Mouse (Mus musculus): ENCODE data around the gene Esyt1. TPM values are rescaled to one million over a fixed set of nuclear protein-coding genes. Genes with fewer than 3 reads are reported as not detected.
"Not testable (repeated sequence)": the region's sequence is repeated elsewhere in the genome, so short reads cannot be mapped to it uniquely, and the experiment has no call there.

Esyt1 gene
- polyA plus RNA-seq, 1 experiment from 2014 or later: 26.6 TPM

DNA sequence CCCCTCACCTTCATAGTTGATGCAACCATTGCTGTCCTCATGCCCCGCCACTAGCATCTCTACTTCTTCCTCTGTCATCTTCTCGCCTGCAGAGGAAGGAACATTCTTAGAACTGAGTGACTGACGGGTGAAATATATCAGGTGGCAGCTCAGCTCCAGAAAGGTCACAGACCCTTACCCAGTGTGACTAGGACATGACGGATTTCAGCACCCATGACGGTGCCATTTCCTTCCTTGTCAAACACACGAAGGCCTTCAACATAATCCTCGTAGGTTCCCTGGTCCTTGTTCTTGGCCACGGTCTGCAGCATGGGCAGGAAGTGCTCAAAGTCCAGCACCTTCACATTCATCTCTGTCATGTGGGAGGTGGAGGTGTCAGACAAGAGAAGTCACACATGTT is 33.6 kb downstream of the Esyt1 start:
- Histone ChIP-seq H3K4me3 (peak overlapping the region; percentile 67), H3K36me3 (peaks cover 50% of the 10 kb centered on the region), H3K4me2 (replicated peaks) (peak overlapping the region; percentile 82), H3K4me1 (peaks cover 36% of the 10 kb centered on the region)
- H3K9me3 ChIP-seq; H3K27ac ChIP-seq (replicated peaks); H3K27me3 ChIP-seq; ATAC-seq (ENCODE audit: low FRiP score, low read depth); H3K9ac ChIP-seq (replicated peaks): not testable (repeated sequence)
- WGBS: 79% methylated on average over 8 of the region's 8 CpGs

DNA sequence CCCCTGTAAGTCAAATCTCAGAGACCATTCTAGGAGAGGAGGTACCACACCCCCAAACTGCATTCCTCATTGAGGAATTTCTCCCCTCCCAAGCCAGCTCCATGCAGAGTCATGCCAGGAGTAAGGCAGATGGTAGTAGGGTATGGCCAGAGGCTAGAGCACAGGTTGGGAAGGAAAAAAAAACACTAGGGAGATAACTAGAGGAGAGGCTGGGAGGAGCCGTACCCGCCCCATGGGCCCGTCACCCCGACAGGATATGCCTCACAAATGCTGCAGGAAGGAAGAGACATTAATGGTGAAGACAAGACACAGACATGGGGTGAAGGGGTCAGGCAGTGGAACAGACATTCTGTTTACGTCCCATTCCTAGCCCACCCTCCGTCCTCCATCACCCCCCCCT is 34.2 kb downstream of the Esyt1 start:
- no peak for ATAC-seq (ENCODE audit: low FRiP score, low read depth)
- no peak overlapping the region for H3K27ac ChIP-seq (replicated peaks)

DNA sequence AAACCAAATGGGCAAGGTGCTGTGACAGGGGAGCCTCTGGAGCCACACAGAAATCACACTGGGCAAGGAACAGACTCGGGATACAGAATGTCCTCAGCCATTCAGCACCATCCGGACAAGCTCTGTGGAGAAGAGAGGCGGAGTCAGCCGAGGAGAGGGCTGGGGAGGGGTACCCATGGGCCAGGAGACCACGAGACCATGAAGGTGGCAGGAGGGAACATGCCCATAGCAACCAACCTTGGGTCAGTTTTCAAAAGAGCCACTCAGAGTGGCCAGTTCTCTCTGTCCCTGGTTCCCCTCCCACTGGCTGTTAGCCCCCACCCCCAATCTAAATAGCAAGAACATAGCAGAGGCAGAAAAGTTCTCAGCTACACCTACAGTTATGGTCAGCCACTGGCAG is 34.8 kb downstream of the Esyt1 start:
- 54% methylated on average over 5 of the region's 5 CpGs for WGBS
- Histone ChIP-seq H3K9me3 (no peaks in the 10 kb centered on the region), H3K27ac (replicated peaks) (no peak overlapping the region), H3K4me2 (replicated peaks) (no peak overlapping the region), H3K9ac (replicated peaks) (no peak overlapping the region; the same call in 1 of the 2 replicates), H3K4me3 (peak overlapping the region; percentile 15; the same call in 1 of the 2 replicates), H3K4me1 (peaks cover 32% of the 10 kb centered on the region), H3K36me3 (peaks cover 60% of the 10 kb centered on the region), H3K27me3 (no peaks in the 10 kb centered on the region)
- ATAC-seq (ENCODE audit: low FRiP score, low read depth): no peak

More for the DNA sequence above, 34.2 kb downstream of the Esyt1 start:
- Histone ChIP-seq H3K36me3 (peaks cover 54% of the 10 kb centered on the region), H3K4me2 (replicated peaks) (peak overlapping the region; percentile 82), H3K27me3 (peaks cover 4% of the 10 kb centered on the region; the same call in 1 of the 2 replicates), H3K9me3 (no peaks in the 10 kb centered on the region), H3K4me3 (peak overlapping the region; percentile 15), H3K9ac (replicated peaks) (no peak overlapping the region; the same call in 1 of the 2 replicates), H3K4me1 (peaks cover 32% of the 10 kb centered on the region)
- 85% methylated on average over 6 of the region's 6 CpGs for WGBS

DNA sequence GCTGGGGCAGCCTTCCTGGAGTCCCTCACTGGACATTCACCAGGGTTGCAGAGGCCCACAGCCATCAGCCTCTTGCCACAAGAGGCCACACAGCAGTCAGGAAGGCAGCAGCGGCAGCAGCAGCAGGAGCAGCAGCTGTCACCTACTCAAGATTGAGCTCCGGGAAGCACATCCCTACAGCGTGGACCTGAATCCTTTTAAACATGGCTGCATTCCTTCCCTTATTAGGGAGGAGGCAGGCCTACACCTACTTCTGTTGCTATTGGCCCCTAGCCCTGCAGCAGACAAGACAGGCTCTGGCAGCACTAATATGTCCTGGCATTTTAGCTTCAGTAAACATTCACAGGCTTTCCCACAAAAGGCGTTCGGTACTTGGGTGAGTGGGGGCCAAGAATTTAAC is 35.4 kb downstream of the Esyt1 start:
- H3K4me3 ChIP-seq: no peak overlapping the region
- H3K9me3 ChIP-seq: no peaks in the 10 kb centered on the region
- no peak for ATAC-seq (ENCODE audit: low FRiP score, low read depth)
- no peak overlapping the region for H3K27ac ChIP-seq (replicated peaks)
- H3K4me1 ChIP-seq: peaks cover 31% of the 10 kb centered on the region
- H3K27me3 ChIP-seq: no peaks in the 10 kb centered on the region
- H3K4me2 ChIP-seq (replicated peaks): no peak overlapping the region
- WGBS: 82% methylated on average over 5 of the region's 5 CpGs
- no peak overlapping the region for H3K9ac ChIP-seq (replicated peaks)
- peaks cover 67% of the 10 kb centered on the region for H3K36me3 ChIP-seq

DNA sequence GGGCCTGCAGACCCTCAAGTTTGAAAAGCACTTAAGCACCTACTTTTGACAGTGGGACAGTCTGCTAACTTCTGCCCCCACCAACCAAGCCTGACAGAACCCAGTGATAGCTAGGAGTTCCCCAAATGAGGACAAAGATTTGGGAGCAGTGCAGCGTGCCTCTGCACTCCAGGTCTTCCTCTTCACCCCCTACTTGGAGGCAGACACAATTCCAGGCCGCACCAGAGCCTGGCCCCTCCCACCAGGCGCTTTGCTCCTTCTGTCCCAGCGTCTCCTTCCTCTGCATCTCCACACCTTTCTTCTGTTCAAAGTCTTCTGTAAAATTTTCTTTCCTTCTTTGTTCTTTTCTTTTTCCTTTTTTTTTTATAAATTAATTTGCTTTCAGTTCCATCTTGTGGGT is 35.9 kb downstream of the Esyt1 start:
- no peak for ATAC-seq (ENCODE audit: low FRiP score, low read depth)
- H3K4me3 ChIP-seq: no peak overlapping the region
- 55% methylated on average over 4 of the region's 4 CpGs for WGBS
- H3K9me3 ChIP-seq: no peaks in the 10 kb centered on the region
- H3K36me3 ChIP-seq: peaks cover 70% of the 10 kb centered on the region
- H3K27me3 ChIP-seq: no peaks in the 10 kb centered on the region
- H3K4me2 ChIP-seq (replicated peaks): no peak overlapping the region
- no peak overlapping the region for H3K27ac ChIP-seq (replicated peaks)
- H3K9ac ChIP-seq (replicated peaks): no peak overlapping the region
- peaks cover 27% of the 10 kb centered on the region for H3K4me1 ChIP-seq

DNA sequence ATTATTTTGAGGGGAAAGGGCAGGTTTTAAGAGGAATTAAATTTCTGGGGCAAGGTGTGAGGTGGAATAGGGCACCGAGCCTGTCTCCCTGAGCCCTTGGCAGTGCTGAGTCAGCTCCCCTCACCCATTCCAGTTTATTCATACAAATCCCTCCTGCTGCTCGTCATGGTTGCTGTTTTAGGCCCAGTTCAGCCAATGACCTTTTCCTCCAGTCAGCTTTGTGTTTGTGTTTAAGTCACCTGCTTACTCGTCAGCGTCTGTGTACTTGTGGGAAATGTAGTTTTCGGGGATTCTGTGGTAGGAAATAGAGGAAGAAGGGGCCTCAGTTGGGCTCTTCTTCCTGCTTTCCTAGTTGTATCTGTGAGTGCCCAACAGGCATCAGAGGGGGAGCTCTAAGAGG is 36.3 kb downstream of the Esyt1 start:
- no peak overlapping the region for H3K4me2 ChIP-seq (replicated peaks)

DNA sequence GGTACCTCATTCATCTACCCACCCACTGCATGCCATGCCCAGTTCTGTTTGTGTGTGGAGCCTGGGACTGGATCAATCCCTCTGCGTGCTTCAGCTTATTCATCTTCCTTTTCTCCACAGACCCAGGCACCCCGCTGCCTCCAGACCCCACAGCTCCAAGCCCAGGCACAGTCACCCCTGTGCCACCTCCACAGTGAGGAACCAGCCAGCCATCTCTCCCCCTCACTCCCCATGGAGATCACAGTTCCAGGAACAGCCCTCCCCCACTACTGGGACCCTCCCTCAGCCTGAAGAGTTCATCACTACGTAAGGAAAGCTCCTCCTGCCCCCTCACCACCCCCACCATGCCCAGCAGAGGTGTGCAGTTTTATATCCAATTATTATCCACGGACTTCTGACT is 36.9 kb downstream of the Esyt1 start:
- no peak overlapping the region for H3K9ac ChIP-seq (replicated peaks)
- H3K4me1 ChIP-seq: peaks cover 21% of the 10 kb centered on the region
- H3K4me3 ChIP-seq: no peak overlapping the region
- ATAC-seq (ENCODE audit: low FRiP score, low read depth): no peak
- no peaks in the 10 kb centered on the region for H3K27me3 ChIP-seq
- H3K9me3 ChIP-seq: no peaks in the 10 kb centered on the region
- H3K27ac ChIP-seq (replicated peaks): no peak overlapping the region
- peaks cover 80% of the 10 kb centered on the region for H3K36me3 ChIP-seq
- 93% methylated on average over 4 of the region's 4 CpGs for WGBS
- no peak overlapping the region for H3K4me2 ChIP-seq (replicated peaks)

More for the DNA sequence above, 36.3 kb downstream of the Esyt1 start:
- no peak for ATAC-seq (ENCODE audit: low FRiP score, low read depth)
- peaks cover 74% of the 10 kb centered on the region for H3K36me3 ChIP-seq
- peaks cover 23% of the 10 kb centered on the region for H3K4me1 ChIP-seq
- no peak overlapping the region for H3K27ac ChIP-seq (replicated peaks)
- WGBS: 77% methylated on average over 5 of the region's 5 CpGs
- H3K9me3 ChIP-seq: no peaks in the 10 kb centered on the region
- no peak overlapping the region for H3K4me3 ChIP-seq
- H3K27me3 ChIP-seq: no peaks in the 10 kb centered on the region
- H3K9ac ChIP-seq (replicated peaks): no peak overlapping the region

DNA sequence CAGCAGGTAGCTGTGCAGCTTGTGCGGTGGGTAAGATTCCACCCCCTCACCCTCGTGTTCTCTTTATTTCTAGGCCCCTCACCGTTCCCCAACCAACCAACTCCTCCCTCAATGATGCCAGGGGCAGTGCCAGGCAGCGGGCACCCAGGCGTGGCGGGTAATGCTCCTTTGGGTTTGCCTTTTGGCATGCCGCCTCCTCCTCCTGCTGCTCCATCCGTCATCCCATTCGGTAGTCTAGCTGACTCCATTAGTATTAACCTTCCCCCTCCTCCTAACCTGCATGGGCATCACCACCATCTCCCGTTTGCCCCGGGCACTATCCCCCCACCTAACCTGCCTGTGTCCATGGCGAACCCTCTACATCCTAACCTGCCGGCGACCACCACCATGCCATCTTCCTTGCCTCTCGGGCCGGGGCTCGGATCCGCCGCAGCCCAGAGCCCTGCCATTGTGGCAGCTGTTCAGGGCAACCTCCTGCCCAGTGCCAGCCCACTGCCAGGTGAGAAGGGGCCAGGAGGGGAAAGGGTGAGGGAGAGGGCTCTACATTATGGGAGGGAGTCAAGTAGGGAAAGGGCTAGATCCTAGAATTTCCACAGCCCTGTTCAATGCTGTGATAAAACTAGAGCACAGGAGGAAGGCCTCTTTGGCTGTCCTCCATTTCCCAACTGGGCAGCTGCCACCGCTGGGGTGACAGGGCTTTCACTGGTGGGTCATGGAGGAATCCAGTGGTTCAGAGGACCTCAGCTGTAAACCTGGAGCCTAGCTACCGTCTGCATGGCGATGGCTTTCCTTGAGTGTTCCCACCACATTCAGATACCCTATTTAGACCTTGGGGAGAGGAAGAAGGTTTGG is 37.6 kb downstream of the Esyt1 start:
- no peak overlapping the region for H3K4me3 ChIP-seq
- 95% methylated on average over 22 of the region's 22 CpGs for WGBS
- no peaks in the 10 kb centered on the region for H3K27me3 ChIP-seq
- H3K4me2 ChIP-seq (replicated peaks): no peak overlapping the region
- H3K36me3 ChIP-seq: peaks cover 87% of the 10 kb centered on the region
- no peaks in the 10 kb centered on the region for H3K9me3 ChIP-seq
- H3K27ac ChIP-seq (replicated peaks): no peak overlapping the region
- no peak for ATAC-seq (ENCODE audit: low FRiP score, low read depth)
- H3K4me1 ChIP-seq: peaks cover 21% of the 10 kb centered on the region
- H3K9ac ChIP-seq (replicated peaks): no peak overlapping the region

DNA sequence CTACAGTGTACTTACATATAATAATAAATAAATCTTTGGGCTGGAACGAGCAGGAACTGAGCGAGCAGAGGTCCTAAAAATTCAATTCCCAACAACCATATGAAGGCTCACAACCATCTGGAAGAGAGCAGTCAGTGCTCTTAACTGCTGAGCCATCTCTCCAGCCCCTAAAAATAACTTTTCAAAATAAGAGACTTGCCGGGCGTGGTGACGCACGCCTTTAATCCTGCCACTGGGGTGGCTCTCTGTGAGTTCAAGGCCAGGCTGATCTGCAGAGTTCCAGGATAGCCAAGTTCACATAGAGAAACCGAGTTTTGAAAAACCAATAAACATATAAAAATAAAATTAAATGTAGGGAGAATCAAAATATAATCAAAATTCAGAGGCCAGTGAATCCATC is 39.3 kb downstream of the Esyt1 start:
- no peak overlapping the region for H3K9ac ChIP-seq (replicated peaks)
- H3K4me2 ChIP-seq (replicated peaks): no peak overlapping the region
- 93% methylated on average over 7 of the region's 7 CpGs for WGBS
- H3K4me1 ChIP-seq: peaks cover 7% of the 10 kb centered on the region; the same call in 1 of the 2 replicates
- H3K4me3 ChIP-seq: no peak overlapping the region
- no peak overlapping the region for H3K27ac ChIP-seq (replicated peaks)
- no peaks in the 10 kb centered on the region for H3K27me3 ChIP-seq
- no peaks in the 10 kb centered on the region for H3K9me3 ChIP-seq
- ATAC-seq (ENCODE audit: low FRiP score, low read depth): no peak
- H3K36me3 ChIP-seq: peaks cover 95% of the 10 kb centered on the region

DNA sequence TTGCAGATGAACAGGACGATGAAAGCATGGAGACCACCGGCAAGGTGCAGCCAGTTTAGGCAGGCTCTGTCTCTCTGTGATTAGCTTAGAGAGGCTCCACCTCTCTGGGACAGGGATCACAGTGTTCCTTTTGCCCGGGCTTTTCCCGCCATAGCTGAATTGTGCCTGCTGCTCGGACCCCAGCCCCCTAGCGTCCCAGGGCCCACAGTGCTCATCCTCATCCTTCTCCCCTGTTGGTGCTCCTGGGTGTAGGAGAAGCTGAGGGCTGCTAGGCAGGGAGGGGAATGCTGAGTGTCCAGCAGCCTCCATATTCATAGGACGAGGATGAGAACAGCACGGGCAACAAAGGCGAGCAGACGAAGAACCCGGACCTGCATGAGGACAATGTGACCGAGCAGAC is 51.3 kb downstream of the Esyt1 start:
- Histone ChIP-seq H3K27me3 (no peaks in the 10 kb centered on the region), H3K4me3 (no peak overlapping the region), H3K27ac (replicated peaks) (no peak overlapping the region), H3K4me1 (no peaks in the 10 kb centered on the region), H3K36me3 (peaks cover 94% of the 10 kb centered on the region), H3K9ac (replicated peaks) (no peak overlapping the region), H3K9me3 (no peaks in the 10 kb centered on the region), H3K4me2 (replicated peaks) (no peak overlapping the region)
- 79% methylated on average over 12 of the region's 12 CpGs for WGBS
- ATAC-seq (ENCODE audit: low FRiP score, low read depth): no peak

DNA sequence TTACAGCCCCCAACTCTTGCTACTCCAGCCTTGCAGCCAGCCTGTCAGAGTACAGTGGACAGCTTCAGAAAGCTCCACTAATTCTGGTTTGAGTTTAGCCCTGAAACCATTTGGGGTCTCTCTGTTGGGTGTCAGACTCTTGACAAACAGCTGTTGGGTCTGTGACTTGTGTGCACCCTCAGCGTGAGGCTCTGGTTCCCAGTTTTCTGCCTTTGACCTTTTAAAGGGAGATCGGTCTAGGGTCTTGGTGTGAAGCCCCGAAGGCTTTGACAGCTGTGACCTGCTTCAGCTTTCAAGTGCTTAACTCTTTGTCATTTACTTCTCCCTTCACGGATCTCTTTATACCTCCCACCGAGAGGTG is 65.4 kb downstream of the Esyt1 start:
- H3K4me2 ChIP-seq (replicated peaks): peak overlapping the region; percentile 85
- H3K9me3 ChIP-seq: no peaks in the 10 kb centered on the region
- WGBS: 2% methylated on average over 5 of the region's 5 CpGs
- peaks cover 12% of the 10 kb centered on the region for H3K4me1 ChIP-seq
- peak overlapping the region; percentile 96 for H3K4me3 ChIP-seq
- peak overlapping the region; percentile 100 for H3K9ac ChIP-seq (replicated peaks)
- peak overlapping the region; percentile 96 for H3K27ac ChIP-seq (replicated peaks)
- no peak for ATAC-seq (ENCODE audit: low FRiP score, low read depth)
- H3K36me3 ChIP-seq: peaks cover 38% of the 10 kb centered on the region
- H3K27me3 ChIP-seq: peaks cover 7% of the 10 kb centered on the region

Measured in midbrain, embryonic 12.5 days (tissue).